Mouse (Mus musculus) CD4-positive, CD25-positive, alpha-beta regulatory T cell (primary cell): ENCODE data around the gene Mttp. TPM values are rescaled to one million over a fixed set of nuclear protein-coding genes. Genes with fewer than 3 reads are reported as not detected.

Experiments used
- polyA plus RNA-seq: library from polyadenylated mRNA; unstranded; fragments of 100-300 nt; shearing (Covaris generic); gene quantifications from one replicate; pipeline ENCODE4 v1.2.1, GENCODE M21; 2017

The Mttp gene
- polyA plus RNA-seq, result 4.7 TPM

GRCm38 (mm10) chr3:138144642-138145171 is at the start of gene Mttp:
Mttp (minus strand) TSS chr3:138144968.

GRCm38 (mm10) chr3:138193683-138194302 is 49.0 kb upstream of the Mttp start, which contains the start of gene 4930579F01Rik:
4930579F01Rik (minus strand) TSS chr3:138193825.

GRCm38 (mm10) chr3:138143315-138144059 is 1.3 kb downstream of the Mttp start, which contains the start of gene Trmt10a:
Trmt10a (plus strand) TSS chr3:138143448.

GRCm38 (mm10) chr3:138067288-138067687 is 77.5 kb downstream of the Mttp start, which contains the start of gene Gm5105:
Gm5105 (minus strand) TSS chr3:138067388.

GRCm38 (mm10) chr3:138064732-138065645 is 79.8 kb downstream of the Mttp start, which contains the start of gene 1110002E22Rik:
1110002E22Rik (plus strand) TSS chr3:138065052.

Other genes with a start within 250 kb of the Mttp start
- gene Lamtor3, start 226.5 kb downstream of the Mttp start, polyA plus RNA-seq, result 64.0 TPM
- 88.2 TPM for gene Dapp1, start 163.4 kb downstream of the Mttp start, polyA plus RNA-seq
- gene 1110002E22Rik, start 79.9 kb downstream of the Mttp start, polyA plus RNA-seq, result not detected
- gene Gm5105, start 77.6 kb downstream of the Mttp start, polyA plus RNA-seq, result not detected
- 9.5 TPM for gene Trmt10a, start 1.5 kb downstream of the Mttp start, polyA plus RNA-seq
- gene 4930579F01Rik, start 48.9 kb upstream of the Mttp start, polyA plus RNA-seq, result not detected
- not detected for gene Adh7, start 72.8 kb upstream of the Mttp start, polyA plus RNA-seq
- 6.7 TPM for gene Adh1, start 116.0 kb upstream of the Mttp start, polyA plus RNA-seq
- gene Adh6a, start 168.3 kb upstream of the Mttp start, polyA plus RNA-seq, result not detected
- gene Adh6b, start 196.8 kb upstream of the Mttp start, polyA plus RNA-seq, result not detected